Mouse (Mus musculus) leukemia stem cell, adult 10-12 weeks (primary cell): Measurements from ENCODE around the gene Osgepl1. TPM values are rescaled to one million over a fixed set of nuclear protein-coding genes. Genes with fewer than 3 reads are reported as not detected.

ENCODE experiments used
- polyA plus RNA-seq: library from polyadenylated mRNA; stranded (reverse); fragments of >175 nt; gene quantifications from 2 replicates; pipeline ENCODE4 v1.2.3, GENCODE M21; 2012; ENCODE audit warnings: low replicate concordance

Gene Osgepl1
- polyA plus RNA-seq = 0.33 and 2.6 TPM in 2 replicates

DNA sequence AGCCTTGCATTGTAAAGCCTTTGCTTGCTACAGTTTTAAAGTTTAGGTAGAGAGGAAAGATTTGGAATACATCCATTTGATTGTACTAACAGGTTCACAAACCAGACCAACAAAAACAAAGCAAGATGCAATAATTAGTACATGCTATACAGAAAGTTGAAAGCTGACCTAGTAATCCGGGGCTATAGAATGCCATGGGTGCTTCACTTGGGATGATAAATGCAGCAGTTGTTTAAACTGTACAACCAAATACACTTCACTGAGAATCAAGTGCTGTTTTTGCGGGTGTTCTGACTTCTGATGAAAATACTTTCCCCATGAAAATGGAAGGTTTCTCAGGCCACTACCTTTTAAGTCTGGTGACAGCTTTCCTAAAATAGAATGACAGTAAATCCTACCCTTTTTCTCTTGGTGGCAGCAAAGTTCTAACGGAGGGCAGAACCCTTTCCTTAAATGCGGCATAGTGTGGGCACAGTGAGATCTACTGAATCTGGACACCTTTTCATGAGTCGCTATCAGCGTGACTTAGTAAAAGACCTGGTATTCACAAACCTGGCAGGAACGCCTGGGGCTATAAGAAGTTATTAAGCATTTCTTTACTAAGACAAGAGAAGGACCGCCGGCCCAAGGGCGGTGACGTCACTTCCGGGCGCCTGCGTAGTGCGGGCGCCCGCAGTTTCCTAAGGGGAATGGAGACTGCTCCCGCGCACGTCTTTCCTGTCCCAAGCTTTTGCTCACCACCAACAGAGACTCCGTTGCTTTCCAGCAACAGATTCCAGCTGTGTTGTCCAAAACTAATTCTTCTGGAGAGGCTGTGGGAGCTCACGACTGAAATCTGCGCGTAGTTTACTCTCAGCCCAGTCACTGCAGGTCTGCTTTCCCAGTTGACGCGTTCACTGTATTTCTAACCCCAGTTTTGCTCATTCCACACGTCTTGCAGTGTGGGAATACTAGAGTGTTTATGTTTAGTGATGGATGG, at the start of gene Osgepl1:
Gene Osgepl1 (plus strand): TSS at position 636 of the 979 bp plus-strand sequence.

DNA sequence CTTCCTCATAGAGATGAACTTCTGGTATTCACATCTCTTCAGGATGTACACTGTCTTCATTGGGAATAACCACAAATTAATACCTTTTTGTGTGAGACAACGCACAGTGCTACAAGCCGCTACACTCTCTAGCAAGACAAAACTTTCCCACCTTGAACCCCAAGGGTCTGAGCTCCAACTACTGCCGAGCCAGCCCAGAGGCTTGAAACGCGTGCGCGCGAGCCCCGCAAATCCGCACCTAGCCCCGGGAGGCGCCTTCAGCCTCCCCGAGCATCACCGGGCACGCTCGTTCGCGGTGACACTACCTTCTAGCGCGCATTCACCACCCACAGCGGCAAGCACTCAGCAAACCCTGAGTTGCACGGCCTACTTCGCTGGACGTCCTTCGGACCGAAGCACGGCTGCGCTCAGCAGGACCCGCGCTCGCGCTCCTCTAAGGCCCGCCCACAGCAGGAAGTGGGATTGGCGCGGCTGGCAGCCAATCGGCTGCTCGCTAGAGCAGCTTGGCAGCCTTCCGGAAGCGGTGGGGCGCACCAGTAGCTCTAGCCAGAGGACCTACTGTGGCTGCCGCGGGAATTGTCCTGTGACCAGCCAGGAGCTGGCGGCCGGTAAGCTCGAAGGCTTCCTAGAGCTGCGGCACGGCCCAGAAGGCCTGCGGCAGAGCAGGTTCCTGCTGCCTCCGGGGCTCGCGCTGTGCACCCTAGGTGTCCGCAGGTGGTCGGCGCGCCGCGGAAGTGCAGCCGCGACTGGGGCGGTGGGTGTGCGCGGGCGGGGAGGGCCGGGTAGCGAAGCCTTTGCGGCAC, 16.6 kb upstream of the Osgepl1 start, which contains the start of the genes Pms1, Ormdl1 and Gm28778:
Gene Pms1 (minus strand): TSS at position 438 of the 803 bp plus-strand sequence.
Gene Ormdl1 (plus strand): TSS at position 515 of the 803 bp plus-strand sequence.
Gene Gm28778 (plus strand): TSS at position 531 of the 803 bp plus-strand sequence.

DNA sequence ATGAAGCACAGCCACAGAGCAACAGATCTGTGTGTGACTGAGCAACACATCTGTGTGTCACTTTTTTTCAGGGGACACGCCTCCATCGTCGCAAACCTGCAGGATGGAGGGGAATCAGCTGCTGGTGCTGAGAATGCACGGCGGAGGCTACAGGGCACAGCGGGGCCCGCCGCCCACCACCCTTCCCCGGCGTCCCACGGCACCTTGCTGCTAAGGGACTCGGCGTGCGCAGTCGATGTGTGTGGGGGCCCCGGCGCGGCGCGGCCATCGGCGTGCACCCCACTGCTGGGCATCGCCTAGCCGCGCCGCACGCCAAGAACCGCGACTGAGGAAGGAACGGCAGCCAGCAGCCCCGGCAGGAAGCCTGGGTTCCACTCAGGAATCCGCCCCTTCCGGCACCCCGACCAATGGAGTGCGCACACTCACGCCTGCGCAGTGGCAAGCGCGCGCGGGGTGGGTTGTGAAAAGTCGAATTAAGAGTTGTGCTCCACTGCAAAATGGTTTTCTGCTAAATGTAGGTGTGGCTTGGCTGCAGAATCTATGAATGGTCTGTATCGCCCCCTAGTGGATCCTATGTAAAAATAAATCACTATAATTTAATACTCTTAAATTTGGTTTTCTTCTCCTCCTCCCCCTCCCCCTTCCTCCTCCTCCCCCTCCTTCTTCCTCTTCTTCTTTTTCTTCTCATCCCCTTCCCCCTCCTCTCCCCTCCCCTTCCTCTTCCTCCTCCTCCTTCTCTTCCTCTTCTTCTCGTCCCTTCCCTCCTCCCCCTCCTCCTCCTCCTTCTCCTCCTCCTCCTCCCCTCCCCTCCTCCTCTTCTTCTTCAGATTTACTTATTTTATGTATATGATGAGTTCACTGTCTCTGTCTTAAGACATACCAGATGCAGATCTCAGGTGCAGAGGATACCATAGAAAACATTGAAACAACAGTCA, 39.2 kb downstream of the Osgepl1 start, which contains the start of the genes Asdurf, Gm28551 and Asnsd1:
Gene Asdurf (minus strand): TSS at position 293 of the 935 bp plus-strand sequence.
Gene Gm28551 (minus strand): TSS at position 341 of the 935 bp plus-strand sequence.
Gene Asnsd1 (minus strand): TSS at position 426 of the 935 bp plus-strand sequence.

Other genes with a start within 250 kb of the Osgepl1 start
- gene 1700019A02Rik, start 126.0 kb upstream of the Osgepl1 start, polyA plus RNA-seq = not detected in 2 replicates
- gene Pms1, start 16.6 kb upstream of the Osgepl1 start, polyA plus RNA-seq = 0.65 and 1.1 TPM in 2 replicates
- gene Ormdl1, start 16.5 kb upstream of the Osgepl1 start, polyA plus RNA-seq = 0.09 and 2.4 TPM in 2 replicates
- gene Gm28778, start 16.5 kb upstream of the Osgepl1 start, polyA plus RNA-seq = not detected in 2 replicates
- gene Asdurf, start 39.0 kb downstream of the Osgepl1 start, polyA plus RNA-seq = not detected in 2 replicates
- not detected in 2 replicates for gene Gm28551, start 39.0 kb downstream of the Osgepl1 start, polyA plus RNA-seq
- gene Asnsd1, start 39.1 kb downstream of the Osgepl1 start, polyA plus RNA-seq = 7.9 and 21.4 TPM in 2 replicates